Mouse (Mus musculus) lung, postnatal 0 days (tissue): ENCODE measurements at regions not wholly inside any gene's neighbourhood (a gene's known extent, or its start where the extent isn't known, plus 50 kb on each side); places are given as distances from the start of the nearest gene placed in this dataset.
"Not testable (repeated sequence)": the region's sequence is repeated elsewhere in the genome, so short reads cannot be mapped to it uniquely, and the experiment has no call there.

Experiments used
- ATAC-seq: fragments of 200-750 bp; cut with Nextera tagmentation; 2 replicates; pipeline ENCODE4 v1.8.0; 2017; ENCODE audit warnings: moderate library complexity
- DNase-seq: peaks from one replicate; pipeline ENCODE4 v3.0.0-alpha.2; 2016; ENCODE audit warnings: low spot score
- H3K27ac ChIP-seq: fragments of 300-500 bp; sonication (generic); 2 replicates; pipeline ENCODE4 v1.5.1; 2014; ENCODE audit warnings: antibody characterized with exemption, mild to moderate bottlenecking, low read length, mixed read lengths
- H3K27me3 ChIP-seq: fragments of 300-500 bp; sonication (generic); replicated peaks from 2 replicates; pipeline ENCODE4 v1.6.1; 2014; ENCODE audit warnings: low read length, mixed read lengths; ENCODE audit not compliant: insufficient read depth
- H3K36me3 ChIP-seq: fragments of 300-500 bp; sonication (generic); 2 replicates; pipeline ENCODE4 v1.6.1; 2014; ENCODE audit warnings: low read length, mixed read lengths; ENCODE audit not compliant: insufficient read depth
- H3K4me1 ChIP-seq: fragments of 300-500 bp; sonication (generic); 2 replicates; pipeline ENCODE4 v1.6.1; 2014; ENCODE audit warnings: antibody characterized with exemption, low read depth, low read length, mixed read lengths; ENCODE audit not compliant: insufficient read depth
- H3K4me2 ChIP-seq: fragments of 300-500 bp; sonication (generic); replicated peaks from 2 replicates; pipeline ENCODE4 v1.6.1; 2014; ENCODE audit warnings: low read depth, mild to moderate bottlenecking, low read length, moderate library complexity, mixed read lengths
- H3K4me3 ChIP-seq: fragments of 300-500 bp; sonication (generic); 2 replicates; pipeline ENCODE4 v1.5.1; 2014; ENCODE audit warnings: low read depth, low read length
- H3K9ac ChIP-seq: fragments of 300-500 bp; sonication (generic); replicated peaks from 2 replicates; pipeline ENCODE4 v1.6.1; 2014; ENCODE audit warnings: low read depth, mild to moderate bottlenecking
- H3K9me3 ChIP-seq: fragments of 300-500 bp; sonication (generic); 2 replicates; pipeline ENCODE4 v1.6.1; 2016; ENCODE audit warnings: low read length, mixed read lengths
- CTCF ChIP-seq: IDR thresholded peaks from 2 replicates; pipeline ENCODE4 v1.5.1; 2016; ENCODE audit warnings: antibody characterized with exemption, mild to moderate bottlenecking
- EP300 ChIP-seq: IDR thresholded peaks from 2 replicates; pipeline ENCODE4 v1.6.1; 2016; ENCODE audit warnings: antibody characterized with exemption, mild to moderate bottlenecking, control low read depth
- WGBS: fragments of 180-500 bp; shearing (Covaris S2); extraction: QIAGEN DNeasy Blood & Tissue Kit; methylation state at CpG from one replicate; pipeline ENCODE4 v1.1.7; 2014; 5-methylcytosine and 5-hydroxymethylcytosine counted together

DNA sequence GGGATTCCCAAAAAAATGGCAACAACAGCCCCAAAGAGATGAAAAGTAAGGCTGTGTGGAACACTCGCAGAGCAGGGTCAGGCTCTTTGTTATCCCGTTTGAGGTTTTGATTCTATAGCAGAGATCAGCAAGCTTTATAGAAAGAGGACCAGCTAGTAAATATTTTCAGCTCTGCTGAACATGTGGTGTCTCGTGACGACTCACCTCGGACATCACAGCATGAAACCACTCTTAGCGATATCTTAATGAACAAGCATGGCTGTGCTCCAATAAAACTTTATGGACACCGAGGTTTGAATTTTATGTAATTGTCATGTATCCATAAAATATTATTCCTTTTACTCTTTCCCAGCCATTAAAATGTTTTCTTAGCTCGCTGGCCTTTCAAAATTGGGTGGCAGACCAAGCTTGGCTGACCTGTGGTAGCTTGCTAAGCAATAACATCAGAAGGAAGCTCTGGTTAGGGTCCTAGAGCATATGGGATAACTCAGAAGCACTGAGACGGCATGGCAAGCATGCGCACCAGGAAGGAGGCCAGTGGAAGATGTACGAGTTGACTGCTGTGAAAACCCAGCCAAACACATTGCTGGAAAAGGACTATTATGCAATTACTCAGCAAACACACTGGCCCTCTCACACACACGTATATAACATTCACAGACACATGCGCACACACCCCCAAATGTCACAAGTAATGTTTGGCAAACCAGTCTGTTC is 81.4 kb upstream of the Gm12728 start:
- WGBS: 54% methylated on average over 13 of the region's 13 CpGs
- peak; percentile 96 for ATAC-seq
- Histone ChIP-seq H3K4me1 (no peaks in the 10 kb centered on the region; the same call in 1 of the 2 replicates), H3K9me3 (0 out of 2 replicates have a peak, but pooled peaks cover under 1% of the 10 kb centered on the region), H3K4me2 (no peak overlapping the region), H3K27ac (peak overlapping the region; percentile 47; the same call in 1 of the 2 replicates), H3K27me3 (no peaks in the 10 kb centered on the region), H3K9ac (no peak overlapping the region), H3K36me3 (no peaks in the 10 kb centered on the region), H3K4me3 (no peak overlapping the region)
- TF ChIP-seq CTCF: no peak
- peak; percentile 81 for TF ChIP-seq EP300
- DNase-seq: peak; percentile 93

- TF ChIP-seq EP300 (no peak), CTCF (no peak)
- H3K4me1 ChIP-seq: no peaks in the 10 kb centered on the region
- no peak for ATAC-seq
- no peak overlapping the region for H3K4me3 ChIP-seq
- H3K27me3 ChIP-seq: no peaks in the 10 kb centered on the region
- H3K4me2 ChIP-seq: no peak overlapping the region
- no peak overlapping the region for H3K9ac ChIP-seq
- DNase-seq: no peak
- WGBS: 90% methylated on average over 6 of the region's 6 CpGs
- H3K36me3 ChIP-seq: no peaks in the 10 kb centered on the region
- 0 out of 2 replicates have a peak, but pooled peaks cover 4% of the 10 kb centered on the region for H3K9me3 ChIP-seq
- no peak overlapping the region for H3K27ac ChIP-seq
These were observed 75.7 kb upstream of the Gm12728 start for GRCm38 (mm10) chr4:105713956-105714355.

DNA sequence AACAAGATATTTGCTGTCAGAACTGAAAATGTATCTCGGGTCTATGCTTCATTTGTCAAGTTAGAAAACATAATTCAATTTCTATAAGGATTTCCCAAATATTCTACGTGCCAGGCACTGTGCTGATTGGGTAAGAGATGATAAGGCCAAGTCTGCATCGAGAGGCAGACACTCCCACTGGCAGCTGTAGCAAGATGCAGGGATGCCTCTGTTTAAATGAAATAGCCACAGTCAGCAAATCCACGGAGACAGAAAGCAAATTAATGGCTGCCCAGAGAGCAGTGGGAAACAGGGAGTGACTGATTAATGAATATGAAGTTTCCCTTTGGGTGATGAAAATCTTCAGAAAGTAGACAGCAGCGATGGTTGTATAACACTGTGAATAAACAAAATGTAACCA is 71.6 kb upstream of the Gm12728 start:
- DNase-seq (no peak), ATAC-seq (no peak)
- Histone ChIP-seq H3K4me1 (no peaks in the 10 kb centered on the region), H3K4me2 (no peak overlapping the region), H3K9ac (no peak overlapping the region), H3K4me3 (no peak overlapping the region), H3K27me3 (no peaks in the 10 kb centered on the region), H3K27ac (no peak overlapping the region), H3K36me3 (no peaks in the 10 kb centered on the region), H3K9me3 (0 out of 2 replicates have a peak, but pooled peaks cover 4% of the 10 kb centered on the region)
- WGBS: 52% methylated on average over 5 of the region's 5 CpGs
- TF ChIP-seq CTCF (no peak), EP300 (no peak)

DNA sequence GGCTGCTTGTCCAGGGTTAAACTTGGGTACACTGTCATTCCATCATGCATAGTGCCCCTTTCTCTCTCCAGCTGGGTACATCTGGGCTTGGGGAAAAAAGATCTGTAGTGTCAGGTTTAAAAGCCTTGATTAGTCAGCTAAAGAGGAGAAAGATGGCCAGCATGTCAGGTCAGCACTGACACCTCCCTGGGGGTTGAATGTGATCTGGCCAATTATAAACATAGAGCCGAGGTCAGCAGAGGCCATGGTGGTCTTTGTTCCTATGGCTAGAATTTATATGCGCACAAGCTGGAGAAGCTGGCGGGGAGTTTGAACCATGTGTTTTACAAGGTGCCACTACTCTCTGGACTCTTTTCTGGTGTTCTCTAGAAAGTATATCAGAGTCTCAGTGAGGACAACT is 61.0 kb upstream of the Gm12728 start:
- Histone ChIP-seq H3K9ac (no peak overlapping the region), H3K36me3 (no peaks in the 10 kb centered on the region), H3K27ac (no peak overlapping the region), H3K4me2 (no peak overlapping the region), H3K9me3 (no peaks in the 10 kb centered on the region), H3K27me3 (no peaks in the 10 kb centered on the region), H3K4me3 (no peak overlapping the region), H3K4me1 (no peaks in the 10 kb centered on the region)
- ATAC-seq: no peak
- TF ChIP-seq EP300 (no peak), CTCF (no peak)
- no peak for DNase-seq
- 67% methylated on average over 3 of the region's 3 CpGs for WGBS

DNA sequence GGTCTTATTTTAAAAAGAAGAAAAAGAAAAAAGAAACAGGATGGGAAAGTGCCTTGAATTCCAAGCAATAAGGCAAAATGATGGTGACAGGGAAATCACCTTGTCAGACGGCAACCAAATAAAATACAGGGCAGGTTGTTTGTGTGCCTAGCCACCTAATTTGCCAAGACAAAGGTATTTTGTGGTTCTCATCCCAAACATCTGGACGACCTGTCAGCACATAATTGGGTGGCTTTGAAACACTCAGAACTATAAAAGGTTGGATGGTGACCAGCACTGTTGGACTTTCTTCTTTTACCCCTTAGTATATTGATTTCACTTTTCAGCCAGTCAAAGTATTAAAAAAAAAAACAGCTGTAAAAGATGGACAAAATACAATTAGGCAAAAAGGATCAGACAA is 58.8 kb upstream of the Gm12728 start:
- Histone ChIP-seq H3K9ac (no peak overlapping the region), H3K27me3 (no peaks in the 10 kb centered on the region), H3K9me3 (no peaks in the 10 kb centered on the region), H3K4me3 (no peak overlapping the region), H3K4me2 (no peak overlapping the region), H3K4me1 (no peaks in the 10 kb centered on the region), H3K27ac (no peak overlapping the region), H3K36me3 (no peaks in the 10 kb centered on the region)
- no peak for ATAC-seq
- no peak for TF ChIP-seq CTCF
- no peak for TF ChIP-seq EP300
- 71% methylated on average over 2 of the region's 2 CpGs for WGBS
- DNase-seq: no peak

- H3K4me1 ChIP-seq, H3K4me3 ChIP-seq, H3K9ac ChIP-seq, H3K27me3 ChIP-seq, H3K27ac ChIP-seq, H3K9me3 ChIP-seq, H3K36me3 ChIP-seq, DNase-seq, H3K4me2 ChIP-seq, ATAC-seq: not testable (repeated sequence)
- WGBS: 87% methylated on average over 6 of the region's 9 CpGs
These were observed 54.6 kb upstream of the Gm12728 start for GRCm38 (mm10) chr4:105735116-105735515.
